Mouse (Mus musculus) intestine, embryonic 14.5 days (tissue): ENCODE results near the gene Spaca7. TPM values are rescaled to one million over a fixed set of nuclear protein-coding genes. Genes with fewer than 3 reads are reported as not detected.

Experiments used
- ATAC-seq: fragments of 200-750 bp; cut with Nextera tagmentation; replicated peaks from 2 replicates; pipeline ENCODE4 v1.8.0; 2017; ENCODE audit warnings: low read depth, moderate number of reproducible peaks, moderate TSS enrichment, moderate library complexity; ENCODE audit not compliant: low FRiP score, low TSS enrichment
- DNase-seq: peaks from one replicate; pipeline ENCODE4 v3.0.0-alpha.2; 2018; ENCODE audit warnings: low spot score
- H3K27ac ChIP-seq: fragments of 300-500 bp; sonication (generic); 2 replicates; pipeline ENCODE4 v1.5.1; 2014; ENCODE audit warnings: low read depth, mild to moderate bottlenecking, control low read depth
- H3K27me3 ChIP-seq: fragments of 300-500 bp; sonication (generic); replicated peaks from 2 replicates; pipeline ENCODE4 v1.6.1; 2014; ENCODE audit warnings: low read length, control low read depth; ENCODE audit not compliant: control insufficient read depth, insufficient read depth
- H3K36me3 ChIP-seq: fragments of 300-500 bp; sonication (generic); 2 replicates; pipeline ENCODE4 v1.6.1; 2014; ENCODE audit warnings: low read length, control low read depth; ENCODE audit not compliant: control insufficient read depth, insufficient read depth
- H3K4me1 ChIP-seq: fragments of 300-500 bp; sonication (generic); replicated peaks from 2 replicates; pipeline ENCODE4 v1.6.1; 2014; ENCODE audit warnings: low read length, control low read depth, mixed read lengths; ENCODE audit not compliant: control insufficient read depth, insufficient read depth
- H3K4me2 ChIP-seq: fragments of 300-500 bp; sonication (generic); 2 replicates; pipeline ENCODE4 v1.6.1; 2014; ENCODE audit warnings: low read length
- H3K4me3 ChIP-seq: fragments of 300-500 bp; sonication (generic); 2 replicates; pipeline ENCODE4 v1.5.1; 2014; ENCODE audit warnings: low read depth, low read length, control low read depth, mixed read lengths
- H3K9ac ChIP-seq: fragments of 300-500 bp; sonication (generic); 2 replicates; pipeline ENCODE4 v1.6.1; 2014; ENCODE audit warnings: mild to moderate bottlenecking, low read length
- H3K9me3 ChIP-seq: fragments of 300-500 bp; sonication (generic); 2 replicates; pipeline ENCODE4 v1.6.1; 2016; ENCODE audit warnings: low read length, control low read depth; ENCODE audit not compliant: control insufficient read depth
- WGBS: fragments of 180-500 bp; shearing (Covaris S2); extraction: QIAGEN DNeasy Blood & Tissue Kit; methylation state at CpG from one replicate; pipeline ENCODE4 v1.1.7; 2014; 5-methylcytosine and 5-hydroxymethylcytosine counted together
- polyA plus RNA-seq: library from polyadenylated mRNA; unstranded; fragments of >200 nt; fragmentation: Nextera tagmentation; extraction: Ambion mirVana; gene quantifications from 2 replicates; pipeline ENCODE4 v1.2.1, GENCODE M21; 2014

Spaca7 gene
- polyA plus RNA-seq, 1 experiment from 2014 or later: not detected

GRCm38 (mm10) chr8:12548255-12548654, 24.6 kb upstream of the Spaca7 start:
- Histone ChIP-seq H3K27ac (no peak overlapping the region), H3K4me2 (no peak overlapping the region), H3K27me3 (peaks cover 21% of the 10 kb centered on the region), H3K4me3 (no peak overlapping the region), H3K36me3 (no peaks in the 10 kb centered on the region), H3K9me3 (0 out of 2 replicates have a peak, but pooled peaks cover 4% of the 10 kb centered on the region), H3K9ac (no peak overlapping the region), H3K4me1 (no peaks in the 10 kb centered on the region)
- 14% methylated on average over 15 of the region's 15 CpGs for WGBS
- no peak for ATAC-seq
- no peak for DNase-seq

GRCm38 (mm10) chr8:12548680-12549079, 24.1 kb upstream of the Spaca7 start:
- 0 out of 2 replicates have a peak, but pooled peaks cover 4% of the 10 kb centered on the region for H3K9me3 ChIP-seq
- no peak overlapping the region for H3K9ac ChIP-seq
- DNase-seq: no peak
- no peak overlapping the region for H3K4me2 ChIP-seq
- no peaks in the 10 kb centered on the region for H3K4me1 ChIP-seq
- H3K27me3 ChIP-seq: peaks cover 21% of the 10 kb centered on the region
- no peak for ATAC-seq
- no peaks in the 10 kb centered on the region for H3K36me3 ChIP-seq
- 36% methylated on average over 5 of the region's 5 CpGs for WGBS
- no peak overlapping the region for H3K4me3 ChIP-seq
- H3K27ac ChIP-seq: no peak overlapping the region

GRCm38 (mm10) chr8:12555515-12556145, 17.2 kb upstream of the Spaca7 start:
- H3K9ac ChIP-seq: no peak overlapping the region
- H3K9me3 ChIP-seq: 0 out of 2 replicates have a peak, but pooled peaks cover 4% of the 10 kb centered on the region
- no peak overlapping the region for H3K4me3 ChIP-seq
- DNase-seq (no peak), ATAC-seq (no peak)
- H3K36me3 ChIP-seq: no peaks in the 10 kb centered on the region
- H3K27ac ChIP-seq: no peak overlapping the region
- no peak overlapping the region for H3K4me2 ChIP-seq
- H3K27me3 ChIP-seq: 0 out of 2 replicates have a peak, but pooled peaks cover 4% of the 10 kb centered on the region
- WGBS: 55% methylated on average over 15 of the region's 15 CpGs
- no peaks in the 10 kb centered on the region for H3K4me1 ChIP-seq

GRCm38 (mm10) chr8:12558786-12559185, 14.0 kb upstream of the Spaca7 start:
- Histone ChIP-seq H3K4me1 (no peaks in the 10 kb centered on the region), H3K9me3 (no peaks in the 10 kb centered on the region), H3K27ac (no peak overlapping the region), H3K27me3 (peaks cover 21% of the 10 kb centered on the region), H3K4me3 (no peak overlapping the region), H3K4me2 (no peak overlapping the region), H3K36me3 (no peaks in the 10 kb centered on the region), H3K9ac (no peak overlapping the region)
- WGBS: 75% methylated on average over 3 of the region's 3 CpGs
- ATAC-seq (no peak), DNase-seq (no peak)

- DNase-seq: peak; percentile 77
- no peak overlapping the region for H3K27ac ChIP-seq
- no peak overlapping the region for H3K9ac ChIP-seq
- ATAC-seq: no peak; the same call in 1 of the 2 replicates
- 14% methylated on average over 11 of the region's 11 CpGs for whole genome bisulfite sequencing
- no peaks in the 10 kb centered on the region for H3K36me3 ChIP-seq
- no peaks in the 10 kb centered on the region for H3K9me3 ChIP-seq
- H3K4me2 ChIP-seq: no peak overlapping the region
- no peak overlapping the region for H3K4me3 ChIP-seq
- no peaks in the 10 kb centered on the region for H3K4me1 ChIP-seq
- H3K27me3 ChIP-seq: peaks cover 26% of the 10 kb centered on the region
These were observed 11.3 kb upstream of the Spaca7 start for GRCm38 (mm10) chr8:12561403-12561960.

GRCm38 (mm10) chr8:12564307-12564706, 8.5 kb upstream of the Spaca7 start:
- DNase-seq: peak; percentile 68
- Histone ChIP-seq H3K4me1 (no peaks in the 10 kb centered on the region), H3K27ac (no peak overlapping the region), H3K4me3 (no peak overlapping the region), H3K4me2 (no peak overlapping the region), H3K27me3 (peaks cover 26% of the 10 kb centered on the region), H3K36me3 (no peaks in the 10 kb centered on the region), H3K9ac (no peak overlapping the region), H3K9me3 (no peaks in the 10 kb centered on the region)
- no peak for ATAC-seq
- 6% methylated on average over 4 of the region's 4 CpGs for WGBS

GRCm38 (mm10) chr8:12565488-12565887, 7.3 kb upstream of the Spaca7 start:
- no peak for DNase-seq
- no peak for ATAC-seq
- no peaks in the 10 kb centered on the region for H3K36me3 ChIP-seq
- no peak overlapping the region for H3K4me3 ChIP-seq
- H3K9me3 ChIP-seq: no peaks in the 10 kb centered on the region
- H3K9ac ChIP-seq: no peak overlapping the region
- WGBS: 79% methylated on average over 10 of the region's 10 CpGs
- no peaks in the 10 kb centered on the region for H3K4me1 ChIP-seq
- H3K27me3 ChIP-seq: peaks cover 25% of the 10 kb centered on the region
- H3K27ac ChIP-seq: no peak overlapping the region
- no peak overlapping the region for H3K4me2 ChIP-seq

- Histone ChIP-seq H3K4me3 (no peak overlapping the region), H3K27me3 (peaks cover 21% of the 10 kb centered on the region), H3K4me1 (no peaks in the 10 kb centered on the region), H3K4me2 (no peak overlapping the region), H3K36me3 (no peaks in the 10 kb centered on the region), H3K9ac (no peak overlapping the region), H3K9me3 (no peaks in the 10 kb centered on the region), H3K27ac (no peak overlapping the region)
- 50% methylated on average over 7 of the region's 7 CpGs for WGBS
- DNase-seq: no peak
- no peak for ATAC-seq
These were observed 6.3 kb upstream of the Spaca7 start for GRCm38 (mm10) chr8:12566509-12566908.

GRCm38 (mm10) chr8:12576003-12576402, 3.2 kb downstream of the Spaca7 start:
- Histone ChIP-seq H3K4me2 (no peak overlapping the region), H3K27me3 (no peaks in the 10 kb centered on the region), H3K9ac (no peak overlapping the region), H3K27ac (no peak overlapping the region), H3K4me3 (no peak overlapping the region), H3K9me3 (no peaks in the 10 kb centered on the region), H3K4me1 (no peaks in the 10 kb centered on the region), H3K36me3 (no peaks in the 10 kb centered on the region)
- ATAC-seq (no peak), DNase-seq (no peak)
- 73% methylated on average over 5 of the region's 5 CpGs for WGBS
